Mouse (Mus musculus): ENCODE measurements around the gene Macf1. TPM values are rescaled to one million over a fixed set of nuclear protein-coding genes. Genes with fewer than 3 reads are reported as not detected.

Gene Macf1
- polyA plus RNA-seq, 2 experiments = 79.8 to 103 TPM

GRCm38 (mm10) chr4:123422828-123423227, 261.3 kb downstream of the Macf1 start:
- H3K36me3 ChIP-seq (ENCODE audit: control insufficient read depth, insufficient read depth, low read length) = no peaks in the 10 kb centered on the region
- DNase-seq (ENCODE audit: low spot score) = peak; percentile 20
- H3K4me3 ChIP-seq (replicated peaks; ENCODE audit: low read length) = no peak overlapping the region
- ATAC-seq (ENCODE audit: low FRiP score, low read depth) = no peak
- H3K4me2 ChIP-seq (replicated peaks; ENCODE audit: low read depth, low read length, severe bottlenecking) = no peak overlapping the region
- H3K27ac ChIP-seq (replicated peaks; ENCODE audit: low read depth, low read length) = no peak overlapping the region
- no peaks in the 10 kb centered on the region for H3K27me3 ChIP-seq (ENCODE audit: control insufficient read depth, insufficient read depth, low read length)
- H3K9me3 ChIP-seq (ENCODE audit: control insufficient read depth, low read length) = no peaks in the 10 kb centered on the region
- H3K4me1 ChIP-seq (ENCODE audit: control insufficient read depth, insufficient read depth, low read length) = peaks cover 4% of the 10 kb centered on the region; the same call in 1 of the 2 replicates
- 67% methylated on average over 6 of the region's 6 CpGs for WGBS
- TF ChIP-seq POLR2A (IDR thresholded peaks at IDR 0.05; ENCODE audit: borderline replicate concordance, extremely low read depth, insufficient read depth, insufficient read length) = no peak
- no peak overlapping the region for H3K9ac ChIP-seq (ENCODE audit: low read depth, low read length, severe bottlenecking)

GRCm38 (mm10) chr4:123418032-123418431, 266.1 kb downstream of the Macf1 start:
- no peak for ATAC-seq (ENCODE audit: low FRiP score, low read depth)
- DNase-seq (ENCODE audit: low spot score) = no peak
- H3K9me3 ChIP-seq (ENCODE audit: control insufficient read depth, low read length) = no peaks in the 10 kb centered on the region

GRCm38 (mm10) chr4:123417478-123417877, 266.7 kb downstream of the Macf1 start:
- Histone ChIP-seq H3K4me2 (replicated peaks; ENCODE audit: low read depth, low read length, severe bottlenecking) (no peak overlapping the region), H3K9ac (ENCODE audit: low read depth, low read length, severe bottlenecking) (no peak overlapping the region), H3K9me3 (ENCODE audit: control insufficient read depth, low read length) (no peaks in the 10 kb centered on the region), H3K4me1 (ENCODE audit: control insufficient read depth, insufficient read depth, low read length) (peaks cover 16% of the 10 kb centered on the region), H3K27ac (replicated peaks; ENCODE audit: low read depth, low read length) (no peak overlapping the region), H3K4me3 (replicated peaks; ENCODE audit: low read length) (no peak overlapping the region), H3K36me3 (ENCODE audit: control insufficient read depth, insufficient read depth, low read length) (no peaks in the 10 kb centered on the region), H3K27me3 (ENCODE audit: control insufficient read depth, insufficient read depth, low read length) (no peaks in the 10 kb centered on the region)
- DNase-seq (ENCODE audit: low spot score) (no peak), ATAC-seq (ENCODE audit: low FRiP score, low read depth) (no peak)
- TF ChIP-seq POLR2A (IDR thresholded peaks at IDR 0.05; ENCODE audit: borderline replicate concordance, extremely low read depth, insufficient read depth, insufficient read length) = no peak
- WGBS = 91% methylated on average over 3 of the region's 3 CpGs

More at GRCm38 (mm10) chr4:123418032-123418431, 266.1 kb downstream of the Macf1 start:
- no peak overlapping the region for H3K9ac ChIP-seq (ENCODE audit: low read depth, low read length, severe bottlenecking)
- H3K4me3 ChIP-seq (replicated peaks; ENCODE audit: low read length) = no peak overlapping the region
- no peak overlapping the region for H3K27ac ChIP-seq (replicated peaks; ENCODE audit: low read depth, low read length)
- no peaks in the 10 kb centered on the region for H3K27me3 ChIP-seq (ENCODE audit: control insufficient read depth, insufficient read depth, low read length)
- peaks cover 11% of the 10 kb centered on the region for H3K4me1 ChIP-seq (ENCODE audit: control insufficient read depth, insufficient read depth, low read length)
- WGBS = 91% methylated on average over 3 of the region's 3 CpGs
- TF ChIP-seq POLR2A (IDR thresholded peaks at IDR 0.05; ENCODE audit: borderline replicate concordance, extremely low read depth, insufficient read depth, insufficient read length) = no peak
- no peaks in the 10 kb centered on the region for H3K36me3 ChIP-seq (ENCODE audit: control insufficient read depth, insufficient read depth, low read length)
- no peak overlapping the region for H3K4me2 ChIP-seq (replicated peaks; ENCODE audit: low read depth, low read length, severe bottlenecking)

GRCm38 (mm10) chr4:123416829-123417228, 267.3 kb downstream of the Macf1 start:
- Histone ChIP-seq H3K27me3 (ENCODE audit: control insufficient read depth, insufficient read depth, low read length) (no peaks in the 10 kb centered on the region), H3K36me3 (ENCODE audit: control insufficient read depth, insufficient read depth, low read length) (no peaks in the 10 kb centered on the region), H3K4me1 (ENCODE audit: control insufficient read depth, insufficient read depth, low read length) (peaks cover 16% of the 10 kb centered on the region), H3K9me3 (ENCODE audit: control insufficient read depth, low read length) (no peaks in the 10 kb centered on the region), H3K27ac (replicated peaks; ENCODE audit: low read depth, low read length) (no peak overlapping the region), H3K9ac (ENCODE audit: low read depth, low read length, severe bottlenecking) (no peak overlapping the region), H3K4me3 (replicated peaks; ENCODE audit: low read length) (no peak overlapping the region), H3K4me2 (replicated peaks; ENCODE audit: low read depth, low read length, severe bottlenecking) (no peak overlapping the region)
- ATAC-seq (ENCODE audit: low FRiP score, low read depth) (no peak), DNase-seq (ENCODE audit: low spot score) (no peak)
- TF ChIP-seq POLR2A (IDR thresholded peaks at IDR 0.05; ENCODE audit: borderline replicate concordance, extremely low read depth, insufficient read depth, insufficient read length) = no peak
- WGBS = 87% methylated on average over 2 of the region's 2 CpGs

- DNase-seq (ENCODE audit: low spot score) (no peak), ATAC-seq (ENCODE audit: low FRiP score, low read depth) (no peak)
- H3K27me3 ChIP-seq (ENCODE audit: control insufficient read depth, insufficient read depth, low read length) = no peaks in the 10 kb centered on the region
- H3K36me3 ChIP-seq (ENCODE audit: control insufficient read depth, insufficient read depth, low read length) = no peaks in the 10 kb centered on the region
- no peak overlapping the region for H3K4me3 ChIP-seq (replicated peaks; ENCODE audit: low read length)
- no peak overlapping the region for H3K27ac ChIP-seq (replicated peaks; ENCODE audit: low read depth, low read length)
- no peak for TF ChIP-seq POLR2A (IDR thresholded peaks at IDR 0.05; ENCODE audit: borderline replicate concordance, extremely low read depth, insufficient read depth, insufficient read length)
- H3K9me3 ChIP-seq (ENCODE audit: control insufficient read depth, low read length) = no peaks in the 10 kb centered on the region
- no peak overlapping the region for H3K9ac ChIP-seq (ENCODE audit: low read depth, low read length, severe bottlenecking)
- no peak overlapping the region for H3K4me2 ChIP-seq (replicated peaks; ENCODE audit: low read depth, low read length, severe bottlenecking)
- 89% methylated on average over 1 of the region's 1 CpGs for WGBS
- H3K4me1 ChIP-seq (ENCODE audit: control insufficient read depth, insufficient read depth, low read length) = peaks cover 19% of the 10 kb centered on the region
Measured at GRCm38 (mm10) chr4:123415566-123415965, 268.6 kb downstream of the Macf1 start.

GRCm38 (mm10) chr4:123413876-123414275, 270.3 kb downstream of the Macf1 start:
- 29% methylated on average over 2 of the region's 2 CpGs for WGBS
- H3K9me3 ChIP-seq (ENCODE audit: control insufficient read depth, low read length) = no peaks in the 10 kb centered on the region
- no peak overlapping the region for H3K9ac ChIP-seq (ENCODE audit: low read depth, low read length, severe bottlenecking)
- TF ChIP-seq POLR2A (IDR thresholded peaks at IDR 0.05; ENCODE audit: borderline replicate concordance, extremely low read depth, insufficient read depth, insufficient read length) = no peak
- peaks cover 9% of the 10 kb centered on the region; the same call in 1 of the 2 replicates for H3K36me3 ChIP-seq (ENCODE audit: control insufficient read depth, insufficient read depth, low read length)
- peaks cover 35% of the 10 kb centered on the region for H3K4me1 ChIP-seq (ENCODE audit: control insufficient read depth, insufficient read depth, low read length)
- H3K27me3 ChIP-seq (ENCODE audit: control insufficient read depth, insufficient read depth, low read length) = no peaks in the 10 kb centered on the region
- no peak overlapping the region for H3K4me2 ChIP-seq (replicated peaks; ENCODE audit: low read depth, low read length, severe bottlenecking)
- ATAC-seq (ENCODE audit: low FRiP score, low read depth) = no peak
- no peak overlapping the region for H3K4me3 ChIP-seq (replicated peaks; ENCODE audit: low read length)
- no peak overlapping the region for H3K27ac ChIP-seq (replicated peaks; ENCODE audit: low read depth, low read length)
- DNase-seq (ENCODE audit: low spot score) = peak; percentile 35

All from limb, embryonic 14.5 days (tissue).